Mouse (Mus musculus) liver, adult (tissue): Measurements from ENCODE around the gene Sema5a.

Experiments used
- GATA4 ChIP-seq: IDR thresholded peaks from 2 replicates; pipeline ENCODE4 v1.6.1; 2014; ENCODE audit warnings: mild to moderate bottlenecking, low read length; ENCODE audit not compliant: insufficient replicate concordance

Gene Sema5a

GRCm38 (mm10) chr15:32575212-32575611 is 330.6 kb downstream of the Sema5a start:
- TF ChIP-seq GATA4, result no peak

- no peak for TF ChIP-seq GATA4
Measured at GRCm38 (mm10) chr15:32579351-32579750, 334.7 kb downstream of the Sema5a start.

- TF ChIP-seq GATA4, result no peak
Measured at GRCm38 (mm10) chr15:32590641-32591040, 346.0 kb downstream of the Sema5a start.

DNA sequence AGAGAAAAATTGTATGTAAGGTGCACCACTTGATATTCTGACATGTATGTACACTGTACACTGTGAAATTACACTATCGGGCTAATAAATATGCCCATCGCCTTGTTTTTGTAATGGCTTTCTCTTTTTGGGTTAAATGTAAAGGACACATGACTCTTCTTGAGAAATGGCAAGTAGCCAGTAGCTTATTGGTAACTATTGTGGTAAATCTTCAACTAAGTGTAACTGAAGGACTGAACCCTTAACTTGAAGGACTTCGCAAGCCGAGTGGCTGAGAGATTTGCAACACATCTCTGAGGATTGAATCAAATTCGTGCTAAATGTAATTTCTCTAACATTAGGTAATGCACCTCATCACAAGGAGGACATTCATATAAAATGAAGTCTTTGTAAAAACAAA is 349.1 kb downstream of the Sema5a start:
- no peak for TF ChIP-seq GATA4

DNA sequence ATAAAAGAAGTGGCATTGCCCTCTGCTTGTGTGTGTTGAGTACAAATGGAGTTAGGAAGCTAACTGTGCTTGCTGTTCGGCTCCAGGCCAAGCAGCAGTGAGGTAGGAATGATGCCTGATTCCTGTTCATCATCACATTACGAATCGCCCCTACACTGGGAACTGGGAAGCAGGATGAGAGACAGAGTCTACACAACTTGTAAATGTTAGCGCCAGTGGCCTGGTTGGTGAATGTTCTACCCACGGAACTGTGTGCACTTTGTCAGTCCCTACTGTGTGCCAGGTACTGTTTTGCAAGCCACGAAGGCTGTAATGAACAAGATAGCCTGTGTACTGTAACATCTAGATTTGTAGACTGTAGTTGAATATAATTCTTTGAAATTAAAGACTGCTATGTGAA is 352.0 kb downstream of the Sema5a start:
- TF ChIP-seq GATA4, result no peak

DNA sequence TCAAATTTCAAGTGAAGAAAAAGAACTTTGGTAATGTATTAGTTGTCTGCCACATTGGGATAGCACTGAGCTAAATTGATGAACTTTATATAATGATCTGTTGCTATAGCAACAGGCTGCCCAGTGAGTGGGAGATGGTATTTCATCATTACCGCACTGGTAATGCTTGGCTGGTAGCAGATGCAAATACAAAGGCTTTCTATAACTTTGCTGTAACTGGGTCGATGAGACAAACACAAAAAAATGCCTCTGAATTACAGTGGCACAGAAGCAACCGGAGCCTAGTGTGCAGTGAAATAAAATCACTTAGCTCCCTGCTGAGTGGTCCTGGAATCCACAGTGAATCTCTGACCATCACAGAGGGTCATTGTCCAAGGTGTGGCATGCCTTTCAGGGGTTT is 352.6 kb downstream of the Sema5a start:
- no peak for TF ChIP-seq GATA4

- no peak for TF ChIP-seq GATA4
Measured at GRCm38 (mm10) chr15:32607236-32607635, 362.6 kb downstream of the Sema5a start.

DNA sequence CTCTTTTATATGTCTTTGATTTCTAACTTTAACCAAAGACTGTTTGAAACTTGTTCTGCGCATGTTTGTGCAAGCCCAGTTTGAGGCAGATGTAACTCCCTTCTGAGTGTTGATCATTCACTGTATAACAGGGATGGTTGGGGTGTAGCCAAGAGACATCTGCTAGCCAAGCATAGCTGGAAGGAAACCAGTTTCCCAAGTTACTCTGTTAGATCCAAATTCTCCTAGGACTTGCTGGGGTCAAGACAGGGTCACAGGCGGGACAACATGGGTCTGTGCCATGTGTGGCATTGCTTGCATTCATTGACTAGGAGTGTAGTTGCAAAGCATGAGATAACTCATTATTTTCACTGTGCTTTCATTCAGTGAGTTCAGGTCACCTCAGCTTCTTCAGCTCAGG is 366.2 kb downstream of the Sema5a start:
- TF ChIP-seq GATA4, result no peak

DNA sequence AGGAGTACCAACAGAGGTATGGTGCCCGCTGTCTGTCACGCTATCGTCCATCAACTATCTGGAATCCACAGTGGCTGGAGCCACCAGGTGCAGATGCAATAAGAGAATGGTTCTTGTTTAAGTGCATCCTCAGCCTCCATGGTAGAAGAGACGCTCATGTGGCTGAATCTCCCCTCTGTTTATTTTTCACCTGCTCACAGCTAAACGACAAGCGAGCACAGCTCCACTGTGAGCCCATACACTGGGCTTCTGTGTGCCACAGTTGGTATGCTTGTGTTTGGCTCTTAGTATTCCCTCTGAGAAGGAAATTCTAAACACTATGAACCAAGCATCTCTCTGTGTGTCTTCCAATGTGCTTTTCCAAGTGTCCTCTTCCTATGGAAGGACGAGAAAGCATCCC is 366.6 kb downstream of the Sema5a start:
- no peak for TF ChIP-seq GATA4

GRCm38 (mm10) chr15:32613718-32614117 is 369.1 kb downstream of the Sema5a start:
- no peak for TF ChIP-seq GATA4

GRCm38 (mm10) chr15:32615773-32616172 is 371.2 kb downstream of the Sema5a start:
- TF ChIP-seq GATA4, result no peak

GRCm38 (mm10) chr15:32619199-32619598 is 374.6 kb downstream of the Sema5a start:
- no peak for TF ChIP-seq GATA4

GRCm38 (mm10) chr15:32623037-32623739 is 378.6 kb downstream of the Sema5a start:
- TF ChIP-seq GATA4, result no peak

GRCm38 (mm10) chr15:32624106-32624505 is 379.5 kb downstream of the Sema5a start:
- TF ChIP-seq GATA4, result no peak

DNA sequence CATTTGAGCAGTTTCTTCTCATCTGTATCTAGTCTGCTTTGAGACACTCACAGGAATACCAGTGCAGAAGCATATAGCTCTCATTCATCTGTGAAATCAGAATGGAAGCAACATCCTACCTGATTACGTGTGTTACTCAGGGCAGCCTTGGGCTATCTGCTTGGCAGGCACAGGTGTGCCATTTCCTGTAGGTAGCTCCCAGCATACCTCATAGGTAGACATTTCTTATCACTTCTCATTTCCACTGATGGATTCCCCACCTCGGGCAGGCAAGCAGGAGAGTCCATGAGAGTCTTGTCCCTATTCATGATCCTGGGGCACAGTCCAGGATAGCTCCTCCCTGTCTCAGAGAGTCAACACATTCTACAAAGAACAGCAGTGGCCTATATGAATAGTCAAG is 381.4 kb downstream of the Sema5a start:
- TF ChIP-seq GATA4, result no peak

DNA sequence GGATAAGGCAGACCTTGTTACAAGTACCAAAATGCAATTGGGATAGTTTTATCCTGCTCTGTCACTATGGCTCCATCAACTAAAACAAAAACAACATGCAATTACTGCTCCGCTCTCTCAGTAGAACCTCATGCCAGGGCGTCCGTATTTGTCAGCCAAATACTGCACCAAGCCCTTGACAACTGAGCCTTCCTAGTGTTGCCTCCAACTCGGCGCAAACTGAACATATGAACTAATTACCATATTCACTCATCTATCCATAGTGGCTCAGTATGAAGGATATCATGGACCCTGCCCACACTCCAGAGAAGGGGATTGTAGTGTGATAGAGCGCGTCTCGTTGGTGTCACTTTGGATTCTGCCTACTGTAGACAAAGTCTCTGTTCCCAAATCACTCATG is 389.1 kb downstream of the Sema5a start:
- no peak for TF ChIP-seq GATA4

DNA sequence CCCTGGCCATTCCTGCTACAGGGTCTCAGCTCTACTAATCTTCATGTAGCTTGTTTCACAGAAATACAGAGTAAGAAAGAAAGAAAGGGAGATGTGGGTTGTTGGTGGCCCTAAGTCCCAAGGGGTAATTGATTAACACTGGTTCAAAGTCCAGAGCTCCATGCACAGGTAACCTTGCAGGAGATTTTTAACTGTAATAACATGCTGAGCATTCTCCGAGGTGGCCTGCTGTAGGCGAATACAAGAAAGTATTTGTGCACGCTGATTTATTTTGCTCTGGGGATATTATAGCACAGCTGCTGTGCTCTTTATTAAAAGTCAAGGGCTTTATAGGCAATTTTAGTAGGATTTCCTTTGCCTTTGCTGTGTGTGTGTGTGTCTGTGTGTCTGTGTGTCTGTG is 393.3 kb downstream of the Sema5a start:
- TF ChIP-seq GATA4, result no peak

DNA sequence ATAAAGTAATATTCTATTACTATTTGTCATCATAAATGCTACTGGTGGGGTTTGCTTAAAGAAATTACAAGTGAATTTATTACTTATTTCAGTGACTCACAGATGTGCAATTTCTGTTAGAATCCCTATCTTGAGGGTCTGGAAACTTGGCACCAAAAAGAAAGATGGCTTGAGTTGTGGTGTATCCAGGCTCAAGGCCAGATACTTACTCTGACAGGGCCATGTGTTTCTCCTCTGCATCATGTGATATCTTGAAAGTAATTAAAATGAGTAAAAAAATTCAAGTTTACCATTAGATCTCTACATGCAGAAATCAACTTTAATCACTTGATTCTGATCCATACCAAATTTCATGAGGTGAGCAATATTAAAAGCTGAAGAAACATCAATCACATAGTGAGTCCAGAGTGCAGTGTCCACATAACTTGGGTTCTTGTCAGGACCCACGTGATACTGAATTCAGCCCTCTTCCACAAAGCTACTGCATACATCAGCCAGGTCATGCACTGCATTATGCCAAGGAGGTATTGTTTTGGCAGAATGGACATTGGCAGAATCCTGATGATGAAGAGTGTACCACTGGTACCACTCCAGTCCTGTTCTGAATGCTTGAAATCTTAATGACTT is 402.6 kb downstream of the Sema5a start:
- TF ChIP-seq GATA4, result no peak

GRCm38 (mm10) chr15:32654046-32654445 is 409.4 kb downstream of the Sema5a start:
- no peak for TF ChIP-seq GATA4
